Mouse (Mus musculus): ENCODE measurements around the gene Elobl.
A peak's percentile ranks its signal among the peaks of the same experiment; 100 is the strongest.
"Not testable (repeated sequence)": the region's sequence is repeated elsewhere in the genome, so short reads cannot be mapped to it uniquely, and the experiment has no call there.

Gene Elobl

GRCm38 (mm10) chr11:88966881-88967361 is at the start of gene Elobl:
Gene Elobl, minus strand, starts transcription at chr11:88966931.
- DNase-seq (ENCODE audit: low read depth) = no peak

DNA sequence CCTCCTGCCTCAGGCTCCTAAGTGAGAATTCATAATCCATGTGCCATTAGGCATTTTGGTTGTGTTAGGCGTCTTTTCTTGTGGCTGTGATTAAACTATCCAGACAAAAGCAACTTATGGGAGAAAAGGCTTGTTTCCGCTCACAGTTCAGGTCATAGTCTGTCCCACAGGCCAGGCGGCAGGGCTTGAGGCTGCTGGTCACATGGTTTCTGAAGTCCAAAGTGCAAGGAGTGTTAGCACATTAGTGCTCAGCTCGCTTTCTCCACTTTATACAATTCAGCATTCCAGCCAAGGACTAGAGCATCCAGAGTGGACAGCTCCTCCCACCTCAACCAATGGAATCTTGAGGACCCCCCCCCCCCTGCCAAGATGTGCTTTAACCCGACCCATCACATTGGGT is 45.5 kb upstream of the Elobl start:
- DNase-seq (ENCODE audit: low read depth) = no peak

DNA sequence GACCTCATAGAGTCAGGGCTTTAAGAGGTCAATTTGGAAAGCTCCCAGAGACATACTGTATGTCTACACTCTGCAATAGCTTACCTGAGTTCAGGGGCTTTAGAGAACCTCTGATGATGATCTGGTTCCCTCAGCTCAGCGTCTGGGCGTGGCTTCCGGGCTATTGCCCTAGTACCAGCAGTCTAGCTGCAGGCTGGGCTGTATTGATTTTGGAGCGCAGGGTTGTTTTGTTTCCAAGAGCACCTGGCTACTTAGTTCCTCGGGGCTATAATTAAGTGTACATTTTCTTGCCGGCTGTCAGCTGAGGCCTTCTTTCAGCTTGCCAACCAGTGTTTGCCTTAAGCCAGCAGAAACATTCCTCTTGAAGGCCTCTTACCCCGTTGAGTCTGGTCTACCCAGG is 42.8 kb upstream of the Elobl start:
- no peak for DNase-seq (ENCODE audit: low read depth)

DNA sequence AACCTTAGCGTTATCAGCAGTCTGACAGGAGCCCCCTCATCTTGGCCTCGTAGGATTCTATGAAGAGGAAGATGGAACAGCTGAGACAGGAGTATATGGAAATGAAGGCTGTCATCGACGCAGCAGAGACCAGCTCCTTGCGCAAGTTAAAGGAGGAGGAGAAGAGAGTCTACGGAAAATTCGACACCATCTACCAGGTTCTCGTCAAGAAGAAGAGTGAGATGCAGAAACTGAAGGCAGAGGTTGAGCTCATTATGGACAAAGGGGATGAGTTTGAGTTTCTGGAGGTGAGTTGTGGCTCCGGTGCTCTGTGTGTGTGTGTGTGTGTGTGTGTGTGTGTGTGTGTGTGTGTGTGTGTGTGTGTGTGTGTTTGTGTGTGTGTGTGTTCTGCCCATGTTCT is 42.3 kb upstream of the Elobl start:
- no peak for DNase-seq (ENCODE audit: low read depth)

GRCm38 (mm10) chr11:89007582-89007981 is 40.9 kb upstream of the Elobl start:
- DNase-seq (ENCODE audit: low read depth) = no peak

DNA sequence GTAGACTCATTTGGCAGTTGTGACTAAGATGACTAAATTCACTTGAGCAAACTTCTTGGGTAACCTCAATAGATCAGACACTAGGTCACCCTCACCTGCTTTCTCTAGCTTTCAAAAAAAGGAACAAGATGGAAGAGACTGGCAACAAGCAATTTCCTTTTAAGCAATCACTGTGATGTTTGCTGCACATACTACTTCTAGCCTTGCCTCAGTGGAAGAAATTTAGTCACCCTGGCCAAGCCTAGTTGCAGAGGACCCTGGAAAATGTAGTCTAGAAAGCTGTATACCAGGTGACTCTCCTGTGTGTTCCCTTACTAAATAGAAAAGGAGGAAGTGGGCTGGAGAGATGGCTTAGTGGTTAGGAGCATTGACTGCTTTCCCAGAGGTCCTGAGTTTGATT is 39.7 kb upstream of the Elobl start:
- no peak for DNase-seq (ENCODE audit: low read depth)

GRCm38 (mm10) chr11:89005473-89005872 is 38.7 kb upstream of the Elobl start:
- no peak for DNase-seq (ENCODE audit: low read depth)

DNA sequence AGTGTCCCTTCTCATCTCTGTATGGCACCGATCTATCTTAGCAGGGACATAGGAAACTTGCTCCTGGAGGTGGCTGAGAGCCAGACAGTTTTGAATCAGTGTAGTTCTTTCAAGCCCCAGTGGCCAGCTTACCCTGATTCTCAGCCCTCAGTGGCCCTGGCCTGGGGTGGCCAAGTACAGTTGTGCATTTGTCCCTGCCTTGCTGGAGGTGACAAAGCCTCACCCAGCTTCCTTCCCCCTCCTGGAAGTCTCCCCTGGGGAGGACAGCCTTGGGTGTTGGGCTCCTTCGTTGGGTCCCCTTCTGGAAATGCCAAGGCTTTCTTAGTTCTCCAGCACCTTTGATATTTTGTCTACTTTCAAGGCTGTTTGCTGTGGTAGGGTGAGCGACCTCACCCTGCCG is 37.0 kb upstream of the Elobl start:
- DNase-seq (ENCODE audit: low read depth) = no peak

DNA sequence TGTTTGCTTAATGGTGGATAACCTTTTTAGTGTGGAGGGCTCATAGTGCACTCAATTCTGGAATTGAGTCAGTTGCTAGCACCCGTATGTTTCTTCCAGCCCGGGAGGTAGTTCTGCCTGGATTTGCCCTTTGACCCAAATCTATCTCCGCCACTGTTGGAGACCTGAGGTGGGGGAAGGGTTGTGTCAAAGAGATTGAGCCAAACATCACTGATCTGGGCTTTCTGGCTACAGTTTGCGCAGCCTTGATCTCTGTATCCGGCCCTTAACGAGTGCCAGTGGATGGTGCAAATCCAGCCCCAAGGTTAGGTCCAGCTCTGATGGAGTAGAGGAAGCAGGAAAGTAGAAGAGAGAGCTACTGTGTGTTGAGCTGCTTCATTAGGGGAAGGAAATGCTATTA is 36.3 kb upstream of the Elobl start:
- no peak for DNase-seq (ENCODE audit: low read depth)

- DNase-seq (ENCODE audit: low read depth) = no peak
These were observed 35.9 kb upstream of the Elobl start for GRCm38 (mm10) chr11:89002621-89003020.

DNA sequence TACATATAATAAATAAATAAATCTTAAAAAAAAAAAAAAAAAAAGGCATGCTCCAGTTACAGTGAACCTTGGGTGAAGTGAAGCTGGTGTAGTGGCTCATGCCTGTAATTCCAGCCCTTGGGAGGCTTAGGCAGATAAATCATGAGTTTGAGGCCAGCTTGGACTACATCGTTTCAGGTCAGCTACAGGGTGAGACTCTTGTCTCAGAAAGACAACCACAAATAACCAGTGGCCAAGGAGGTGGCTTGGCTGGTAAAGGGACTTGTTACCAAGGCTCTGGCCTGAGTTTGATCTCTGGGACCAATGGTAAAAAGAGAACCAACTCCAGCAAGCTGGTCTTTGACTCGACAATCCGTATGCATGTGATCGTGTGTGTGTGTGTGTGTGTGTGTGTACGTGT is 35.3 kb upstream of the Elobl start:
- no peak for DNase-seq (ENCODE audit: low read depth)

DNA sequence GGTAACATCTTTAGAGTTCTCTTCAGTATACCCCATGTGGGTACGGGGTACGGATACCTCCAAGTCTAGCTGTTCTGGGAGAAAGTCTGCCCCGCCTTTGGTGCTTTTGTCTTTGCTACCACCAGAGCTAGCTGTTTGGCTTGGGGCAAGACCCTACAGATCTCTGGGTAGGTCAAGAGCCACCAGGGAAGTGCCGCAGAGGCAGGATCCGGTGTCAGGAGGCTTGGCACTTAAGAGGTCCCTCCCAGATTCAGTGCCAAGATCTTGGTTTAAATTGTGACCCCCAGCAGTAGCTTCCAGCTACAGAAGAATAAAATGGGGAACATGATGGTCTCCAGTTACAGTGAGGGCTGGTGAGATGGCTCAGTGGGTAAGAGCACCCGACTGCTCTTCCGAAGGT is 34.8 kb upstream of the Elobl start:
- DNase-seq (ENCODE audit: low read depth) = no peak

DNA sequence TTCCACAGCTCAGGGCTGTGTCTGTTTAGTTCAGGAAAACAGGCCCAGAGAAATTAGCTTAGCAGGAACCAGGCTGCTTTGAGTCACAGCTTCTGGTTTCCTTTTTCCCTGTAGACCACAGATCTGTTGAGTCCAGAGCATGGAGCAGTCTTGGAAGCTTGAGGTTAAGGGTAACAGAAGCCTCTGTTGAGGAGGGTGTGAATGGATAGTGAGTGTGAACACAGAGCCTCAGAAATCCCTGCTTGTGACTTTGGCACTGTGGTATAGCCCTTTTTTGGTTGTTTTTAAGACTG is 33.7 kb upstream of the Elobl start:
- DNase-seq (ENCODE audit: low read depth) = no peak

GRCm38 (mm10) chr11:88999723-89000526 is 33.2 kb upstream of the Elobl start:
- DNase-seq (ENCODE audit: low read depth) = no peak

DNA sequence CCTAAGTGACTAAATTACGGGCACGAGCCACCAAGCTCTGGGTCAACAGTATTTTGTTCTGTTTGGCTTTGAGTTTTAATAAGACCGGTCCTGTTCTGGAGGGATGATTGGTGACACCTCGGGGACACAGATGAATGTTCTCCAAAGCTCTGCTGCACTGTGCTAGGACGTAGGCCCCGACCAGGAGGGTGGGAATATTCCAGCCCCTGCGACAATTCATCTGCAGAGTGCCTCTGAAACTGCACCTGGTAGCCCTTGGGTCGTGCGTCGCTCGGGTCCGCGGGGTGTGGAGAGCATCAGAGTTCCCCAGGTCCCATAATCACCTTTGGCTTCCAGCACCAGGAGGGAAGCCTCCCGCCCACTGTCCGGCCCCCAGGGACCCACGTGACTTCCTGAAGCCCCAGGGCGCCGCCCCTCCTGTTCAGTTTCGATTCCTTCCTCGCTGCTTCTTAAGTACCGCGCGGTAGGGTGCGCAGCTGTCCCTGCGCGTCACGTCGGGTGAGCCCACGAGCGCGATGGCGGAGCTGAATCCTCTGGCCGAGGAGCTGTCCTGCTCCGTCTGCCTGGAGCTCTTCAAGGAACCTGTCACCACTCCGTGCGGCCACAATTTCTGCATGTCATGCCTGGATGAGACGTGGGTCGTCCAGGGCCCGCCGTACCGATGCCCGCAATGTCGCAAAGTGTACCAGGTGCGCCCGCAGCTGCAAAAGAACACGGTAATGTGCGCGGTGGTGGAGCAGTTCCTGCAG is 32.4 kb upstream of the Elobl start, which contains the start of gene Trim25:
Gene Trim25, plus strand, starts transcription at position 403 of the 749 bp plus-strand sequence.
- DNase-seq (ENCODE audit: low read depth) = peak; percentile 94

- no peak for DNase-seq (ENCODE audit: low read depth)
These were observed 31.7 kb upstream of the Elobl start for GRCm38 (mm10) chr11:88998406-88998805.

- DNase-seq (ENCODE audit: low read depth) = not testable (repeated sequence)
These were observed 30.6 kb upstream of the Elobl start for GRCm38 (mm10) chr11:88997343-88997742.

DNA sequence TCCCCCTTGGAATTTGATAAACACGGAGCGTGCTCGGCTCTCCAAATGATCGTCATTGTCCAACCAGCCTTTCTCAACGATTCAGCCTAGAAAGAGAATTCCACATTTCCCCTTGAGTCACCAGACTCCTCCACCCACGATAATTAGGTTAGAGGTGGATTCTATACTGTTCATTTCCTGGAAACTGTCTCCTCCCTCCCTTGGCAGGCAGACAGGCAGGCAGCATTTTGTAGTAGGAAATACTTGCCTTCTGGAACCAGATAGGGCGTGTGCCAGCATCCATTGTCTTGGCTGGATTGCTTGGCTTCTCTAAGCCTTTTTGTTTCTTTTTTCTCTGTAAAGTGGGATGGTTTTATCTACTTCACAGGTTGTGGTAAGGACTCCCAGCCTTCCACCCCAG is 29.7 kb upstream of the Elobl start:
- no peak for DNase-seq (ENCODE audit: low read depth)

DNA sequence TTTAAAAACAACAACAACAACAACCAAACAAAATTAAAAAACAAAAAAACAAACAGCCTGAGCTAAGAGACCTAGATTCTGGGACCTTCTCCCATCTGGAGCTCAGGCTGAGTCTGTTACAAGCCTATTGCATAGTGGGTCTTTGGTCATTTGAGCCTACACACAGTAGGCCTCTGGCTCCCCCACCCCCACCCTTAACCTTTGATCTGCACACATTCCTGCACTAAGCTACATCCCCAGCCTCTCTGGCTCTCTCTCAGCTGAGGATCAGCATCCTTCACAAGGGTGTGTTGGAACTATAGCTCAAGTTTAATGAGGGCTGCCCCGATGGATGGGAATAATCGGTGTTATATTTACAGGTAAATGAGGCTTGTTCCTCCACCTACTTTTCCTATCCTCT is 28.9 kb upstream of the Elobl start:
- no peak for DNase-seq (ENCODE audit: low read depth)

DNA sequence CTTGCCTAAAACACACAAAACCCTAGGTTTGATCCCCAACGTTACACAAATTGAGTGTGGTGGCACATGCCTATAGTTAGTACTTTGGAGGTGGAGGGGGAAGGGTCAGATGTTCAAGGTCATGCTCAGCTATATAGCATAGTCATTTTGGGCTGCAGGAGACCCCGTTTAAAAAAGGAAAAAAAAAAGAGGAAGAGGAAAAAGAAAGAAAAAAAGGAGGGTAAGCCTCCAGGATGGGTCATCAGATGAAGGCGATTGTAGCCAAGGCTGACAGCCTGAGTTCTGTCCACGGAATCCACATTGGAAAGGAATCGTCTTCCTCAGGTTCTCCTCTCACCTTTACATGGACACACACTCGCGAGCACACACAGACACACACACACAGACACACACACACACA is 27.8 kb upstream of the Elobl start:
- DNase-seq (ENCODE audit: low read depth) = no peak

- DNase-seq (ENCODE audit: low read depth) = peak; percentile 81
These were observed 26.9 kb upstream of the Elobl start for GRCm38 (mm10) chr11:88993625-88994024.

GRCm38 (mm10) chr11:88993186-88993585 is 26.5 kb upstream of the Elobl start:
- DNase-seq (ENCODE audit: low read depth) = no peak

DNA sequence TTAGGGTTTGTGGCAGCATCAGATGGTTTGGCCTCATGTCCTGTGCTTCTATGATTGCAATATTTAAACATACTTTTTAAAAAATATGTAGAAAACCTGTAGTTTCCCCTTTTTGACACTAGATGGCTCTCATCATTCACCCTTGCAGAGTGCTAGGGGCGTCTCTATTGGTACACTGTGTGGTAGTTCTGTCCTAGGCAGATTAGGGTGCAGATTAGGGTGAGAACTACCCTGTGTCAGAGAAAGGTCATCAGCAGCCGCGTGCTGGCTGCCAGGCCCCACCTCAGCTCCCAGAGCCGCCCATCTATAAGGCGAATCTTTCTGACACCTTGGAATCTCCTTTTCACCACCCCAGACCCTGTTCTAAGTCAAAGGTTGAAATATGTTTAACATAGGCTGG is 22.8 kb upstream of the Elobl start:
- DNase-seq (ENCODE audit: low read depth) = no peak

- DNase-seq (ENCODE audit: low read depth) = no peak
These were observed 22.2 kb upstream of the Elobl start for GRCm38 (mm10) chr11:88988956-88989355.

Data from c-Kit-positive CD71-negative TER-119-negative erythroid progenitor cells, embryonic 14.5 days (primary cell).